Mouse (Mus musculus): ENCODE measurements around the gene Uchl1. TPM values are rescaled to one million over a fixed set of nuclear protein-coding genes. Genes with fewer than 3 reads are reported as not detected.

The Uchl1 gene
- 0.96 TPM in 1 of 2 replicates, not detected in the other for total RNA-seq (2015)
- 0.27 TPM in 1 of 2 replicates, not detected in the other for total RNA-seq (2017)

DNA sequence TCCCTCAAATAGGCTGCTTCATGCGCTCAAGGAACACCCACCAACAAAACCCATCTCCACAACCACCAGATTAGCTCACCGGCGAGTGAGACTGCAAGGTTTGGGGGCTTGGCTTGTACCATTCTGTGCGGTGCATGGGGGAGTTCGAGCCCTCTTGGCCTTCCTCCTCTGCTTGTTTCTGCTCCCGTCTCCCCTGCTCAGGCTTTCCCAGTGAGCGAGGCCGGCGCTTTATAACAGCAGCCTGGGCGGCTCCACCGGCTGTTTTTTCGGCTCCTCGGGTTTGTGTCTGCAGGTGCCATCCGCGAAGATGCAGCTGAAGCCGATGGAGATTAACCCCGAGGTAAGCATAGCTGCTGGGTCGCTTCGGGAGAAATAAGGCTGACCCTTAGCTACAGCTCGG lies at the start of gene Uchl1:
Gene Uchl1 (plus strand): TSS at position 109 of the 400 bp plus-strand sequence.
- peak; percentile 80 for ATAC-seq (replicated peaks; ENCODE audit: poor library complexity)

DNA sequence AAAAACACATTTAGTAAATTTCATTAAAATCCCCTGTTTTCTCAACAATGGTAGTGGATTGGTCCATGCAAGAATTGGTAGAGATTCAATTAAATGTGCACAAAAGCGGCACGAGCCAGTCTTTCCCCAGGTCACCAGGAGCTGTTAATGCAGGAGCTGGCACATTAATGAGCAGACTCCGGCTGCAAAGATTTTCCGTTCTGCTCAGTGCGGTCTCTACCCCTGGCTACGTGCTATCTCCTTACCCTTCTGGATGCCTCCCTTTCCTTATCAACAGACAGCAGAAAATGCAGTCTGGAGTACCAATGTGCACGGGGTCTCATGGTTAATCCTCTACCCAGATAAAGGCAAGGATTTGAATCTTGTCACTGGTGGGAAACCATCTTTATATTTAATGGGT lies 48.1 kb upstream of the Uchl1 start:
- peak; percentile 29; the same call in 1 of the 2 replicates for ATAC-seq (replicated peaks; ENCODE audit: poor library complexity)

GRCm38 (mm10) chr5:66635459-66636079 lies 40.3 kb upstream of the Uchl1 start:
- no peak for ATAC-seq (replicated peaks; ENCODE audit: poor library complexity)

- no peak for ATAC-seq (replicated peaks; ENCODE audit: poor library complexity)
Observed at GRCm38 (mm10) chr5:66642156-66642555, 33.7 kb upstream of the Uchl1 start.

GRCm38 (mm10) chr5:66643260-66643659 lies 32.6 kb upstream of the Uchl1 start:
- peak; percentile 66 for ATAC-seq (replicated peaks; ENCODE audit: poor library complexity)

GRCm38 (mm10) chr5:66647504-66647903 lies 28.4 kb upstream of the Uchl1 start:
- ATAC-seq (replicated peaks; ENCODE audit: poor library complexity), result no peak

DNA sequence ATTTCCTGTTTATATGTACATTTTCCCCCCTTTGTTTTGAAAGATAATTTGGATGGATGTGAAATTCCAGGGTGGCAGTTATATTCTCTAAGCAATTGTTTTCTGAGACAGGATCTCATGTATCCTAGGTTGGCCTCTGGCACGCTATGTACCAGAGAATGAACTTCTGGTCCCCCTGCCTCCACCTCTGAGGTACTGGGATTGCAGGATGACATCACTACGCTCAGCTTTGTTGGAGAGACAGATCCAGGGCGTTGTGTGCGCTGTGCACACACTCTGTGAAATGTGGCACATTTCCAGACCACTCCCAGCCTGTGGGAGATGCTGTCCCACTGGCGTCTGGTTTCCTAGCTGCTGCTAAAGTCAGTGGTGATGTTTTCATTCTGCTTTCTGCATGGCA lies 21.7 kb upstream of the Uchl1 start:
- no peak for ATAC-seq (replicated peaks; ENCODE audit: poor library complexity)

DNA sequence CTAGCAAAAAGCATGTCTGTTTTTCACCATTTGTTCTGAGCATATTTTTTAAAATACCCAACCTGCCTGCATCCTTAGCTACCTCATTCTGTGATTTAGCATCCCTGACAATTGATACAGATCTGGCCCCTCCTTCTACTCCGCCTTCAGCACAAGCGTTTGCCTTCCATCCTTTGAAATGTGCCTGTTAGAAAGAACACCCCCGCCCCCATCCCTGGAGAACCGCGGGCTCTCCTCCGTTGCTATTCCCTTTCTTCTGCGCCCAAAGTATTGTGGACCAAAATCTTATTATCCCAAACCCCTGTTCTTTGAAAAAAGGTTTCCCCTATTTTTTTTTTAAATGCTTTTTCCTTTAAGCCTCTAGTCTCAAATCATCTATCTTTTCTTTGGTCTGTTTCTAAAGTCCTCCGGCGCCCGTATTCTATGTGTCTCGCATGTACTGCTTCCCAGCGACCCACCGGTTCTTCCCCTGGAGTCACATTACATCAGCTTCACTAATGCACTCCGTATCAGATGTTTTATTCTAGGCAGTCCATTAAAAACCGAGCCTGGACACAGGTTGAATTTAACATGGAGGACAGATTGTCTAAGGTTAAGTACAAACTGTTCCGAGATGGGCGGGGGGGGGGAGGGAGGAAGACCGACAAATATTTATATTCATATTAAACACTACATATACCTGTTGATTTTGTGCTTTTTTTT lies 551 bp upstream of the Uchl1 start:
- no peak for ATAC-seq (replicated peaks; ENCODE audit: poor library complexity)

GRCm38 (mm10) chr5:66676457-66677117 lies 696 bp downstream of the Uchl1 start:
- ATAC-seq (replicated peaks; ENCODE audit: poor library complexity), result peak; percentile 67

DNA sequence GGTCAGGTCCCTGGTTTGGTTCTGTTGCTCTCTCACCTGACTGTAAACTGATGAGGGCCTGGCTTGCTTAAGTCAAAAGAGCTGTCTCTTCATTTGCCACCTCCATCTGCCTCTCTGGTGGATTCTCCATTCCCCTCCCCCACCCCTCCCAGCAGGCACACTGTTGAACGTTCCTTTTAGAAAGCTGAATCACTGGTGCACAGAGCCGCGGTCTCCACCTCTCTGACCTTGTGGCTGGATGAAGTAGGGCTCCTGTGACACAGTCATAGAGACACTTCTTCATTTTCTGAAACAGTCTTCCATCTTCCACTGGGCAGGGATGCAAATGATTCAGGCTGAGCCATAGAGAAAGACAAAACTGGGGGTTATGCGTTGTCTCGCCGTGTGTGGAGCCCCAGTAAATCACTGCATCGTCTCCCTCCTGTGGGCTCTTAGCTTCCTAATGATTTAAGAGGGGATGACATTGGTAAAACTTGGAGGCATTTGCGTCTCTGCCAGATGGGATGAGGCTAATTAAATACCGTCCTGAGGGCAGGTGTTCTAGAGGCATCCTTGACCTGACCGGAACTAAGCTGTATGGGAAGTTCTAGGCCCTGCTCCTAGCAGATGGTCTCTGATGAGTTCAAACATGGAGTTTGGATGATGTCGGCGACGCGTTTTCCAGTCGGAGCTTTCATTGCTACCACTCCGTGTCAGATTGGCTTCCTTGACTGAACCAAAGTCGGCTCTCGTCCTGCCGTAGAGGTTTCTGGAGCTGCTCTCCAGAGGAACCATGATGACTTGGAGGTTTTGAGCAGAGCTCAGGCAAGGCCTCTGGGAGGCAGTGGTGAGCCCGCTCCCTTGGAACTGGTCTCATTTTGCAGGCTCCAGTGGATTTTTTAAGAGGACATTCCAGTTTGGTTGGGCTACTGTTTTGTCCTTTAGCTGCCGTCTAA lies 1.8 kb downstream of the Uchl1 start:
- ATAC-seq (replicated peaks; ENCODE audit: poor library complexity), result no peak

DNA sequence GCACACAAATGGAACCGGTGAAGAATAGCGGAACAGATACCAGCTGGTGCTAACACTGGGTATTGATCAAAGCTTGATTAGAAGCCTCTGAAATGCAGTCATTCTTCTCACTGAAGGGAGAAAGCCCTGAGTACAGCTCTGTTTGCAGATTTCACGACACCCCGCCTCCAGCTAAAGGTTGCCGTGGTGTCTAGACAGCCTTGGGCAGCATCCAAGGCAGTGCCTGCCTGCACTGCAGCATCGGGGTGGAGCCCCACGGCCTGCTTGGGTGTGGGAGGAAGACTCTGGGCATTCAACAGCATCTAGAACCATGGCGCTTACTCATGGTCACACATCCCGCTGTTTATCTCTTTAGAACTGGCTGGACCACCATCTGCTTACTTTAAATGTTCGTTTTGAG lies 3.3 kb downstream of the Uchl1 start:
- no peak for ATAC-seq (replicated peaks; ENCODE audit: poor library complexity)

- ATAC-seq (replicated peaks; ENCODE audit: poor library complexity), result no peak
Observed at GRCm38 (mm10) chr5:66685930-66686329, 10.0 kb downstream of the Uchl1 start.

DNA sequence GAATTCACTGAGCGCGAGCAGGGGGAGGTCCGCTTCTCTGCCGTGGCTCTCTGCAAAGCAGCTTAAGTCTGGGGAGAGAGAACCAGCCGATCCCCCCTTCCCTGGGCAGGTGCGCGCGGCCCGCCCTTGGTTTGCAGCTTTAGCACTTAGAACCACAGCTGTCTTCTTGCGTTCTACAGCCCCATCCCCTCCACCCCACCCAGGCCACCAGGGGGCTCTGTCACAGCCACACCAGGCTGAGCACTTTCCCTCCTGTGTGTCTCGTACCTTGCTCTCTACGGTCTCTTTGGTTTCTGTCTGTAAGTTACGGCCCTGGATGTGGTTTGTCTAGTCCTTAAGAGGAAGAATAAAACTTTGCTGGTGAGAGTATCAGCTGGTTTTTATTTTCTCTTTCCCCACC lies 11.0 kb downstream of the Uchl1 start:
- ATAC-seq (replicated peaks; ENCODE audit: poor library complexity), result no peak

GRCm38 (mm10) chr5:66687737-66688136 lies 11.8 kb downstream of the Uchl1 start:
- ATAC-seq (replicated peaks; ENCODE audit: poor library complexity), result no peak

GRCm38 (mm10) chr5:66688286-66688685 lies 12.4 kb downstream of the Uchl1 start:
- no peak for ATAC-seq (replicated peaks; ENCODE audit: poor library complexity)

GRCm38 (mm10) chr5:66689796-66690195 lies 13.9 kb downstream of the Uchl1 start:
- ATAC-seq (replicated peaks; ENCODE audit: poor library complexity), result no peak

GRCm38 (mm10) chr5:66693231-66693630 lies 17.3 kb downstream of the Uchl1 start:
- peak; percentile 55 for ATAC-seq (replicated peaks; ENCODE audit: poor library complexity)

- peak; percentile 80 for ATAC-seq (replicated peaks; ENCODE audit: poor library complexity)
Observed at GRCm38 (mm10) chr5:66697119-66697518, 21.2 kb downstream of the Uchl1 start.

- ATAC-seq (replicated peaks; ENCODE audit: poor library complexity), result no peak
Observed at GRCm38 (mm10) chr5:66699911-66700310, 24.0 kb downstream of the Uchl1 start.

GRCm38 (mm10) chr5:66701951-66702350 lies 26.1 kb downstream of the Uchl1 start:
- no peak for ATAC-seq (replicated peaks; ENCODE audit: poor library complexity)

All from megakaryocyte progenitor cell, adult 5-6 weeks (primary cell).